Mouse (Mus musculus): ENCODE results near the gene Lingo2.

- TF ChIP-seq CTCF (conservative IDR thresholded peaks at IDR 0.05 in 1 of 2, IDR thresholded peaks at IDR 0.05 in 1 of 2; ENCODE audit: low read depth in 2 of 2, low read length in 2 of 2) (no peak), TBP (conservative IDR thresholded peaks at IDR 0.05; ENCODE audit: low read depth, low read length) (no peak), ZNF384 (IDR thresholded peaks at IDR 0.05; ENCODE audit: low read depth, low read length) (no peak), SMC3 (IDR thresholded peaks at IDR 0.05; ENCODE audit: low read depth, low read length) (no peak), EP300 (IDR thresholded peaks at IDR 0.05; ENCODE audit: low read length) (no peak)
Measured at GRCm38 (mm10) chr4:36647753-36648152, 303.8 kb downstream of the Lingo2 start.
